Mouse (Mus musculus) intestine, embryonic 15.5 days (tissue): ENCODE measurements around the gene Gm2916. TPM values are rescaled to one million over a fixed set of nuclear protein-coding genes. Genes with fewer than 3 reads are reported as not detected.
"Not testable (repeated sequence)": the region's sequence is repeated elsewhere in the genome, so short reads cannot be mapped to it uniquely, and the experiment has no call there.

Experiments
- ATAC-seq: fragments of 200-750 bp; cut with Nextera tagmentation; 2 replicates; pipeline ENCODE4 v1.8.0; 2017; ENCODE audit warnings: moderate TSS enrichment, moderate library complexity
- H3K27ac ChIP-seq: fragments of 300-500 bp; sonication (generic); 2 replicates; pipeline ENCODE4 v1.5.1; 2015; ENCODE audit warnings: mild to moderate bottlenecking, inconsistent platforms
- H3K27me3 ChIP-seq: fragments of 300-500 bp; sonication (generic); replicated peaks from 2 replicates; pipeline ENCODE4 v1.6.1; 2015; ENCODE audit warnings: inconsistent platforms
- H3K36me3 ChIP-seq: fragments of 300-500 bp; sonication (generic); 2 replicates; pipeline ENCODE4 v1.6.1; 2015; ENCODE audit warnings: inconsistent platforms
- H3K4me1 ChIP-seq: fragments of 300-500 bp; sonication (generic); replicated peaks from 2 replicates; pipeline ENCODE4 v1.6.1; 2015; ENCODE audit warnings: inconsistent platforms
- H3K4me2 ChIP-seq: fragments of 300-500 bp; sonication (generic); replicated peaks from 2 replicates; pipeline ENCODE4 v1.6.1; 2015; ENCODE audit warnings: mild to moderate bottlenecking, inconsistent platforms
- H3K4me3 ChIP-seq: fragments of 300-500 bp; sonication (generic); replicated peaks from 2 replicates; pipeline ENCODE4 v1.5.1; 2015; ENCODE audit warnings: inconsistent platforms
- H3K9ac ChIP-seq: fragments of 300-500 bp; sonication (generic); 2 replicates; pipeline ENCODE4 v1.6.1; 2015; ENCODE audit warnings: inconsistent platforms
- H3K9me3 ChIP-seq: fragments of 300-500 bp; sonication (generic); 2 replicates; pipeline ENCODE4 v1.6.1; 2016; ENCODE audit warnings: inconsistent platforms
- WGBS: fragments of 180-500 bp; shearing (Covaris S2); methylation state at CpG from one replicate; pipeline ENCODE4 v1.1.7; 2015; 5-methylcytosine and 5-hydroxymethylcytosine counted together
- polyA plus RNA-seq: library from polyadenylated mRNA; unstranded; fragments of >200 nt; fragmentation: Nextera tagmentation; extraction: Ambion mirVana; gene quantifications from 2 replicates; pipeline ENCODE4 v1.2.1, GENCODE M21; 2015

Gm2916 gene
- 0.11 TPM in 1 of 2 replicates, not detected in the other for polyA plus RNA-seq

- ATAC-seq, result not testable (repeated sequence)
- no CpG with 5 or more reads among the region's 1 CpGs for WGBS
Measured at GRCm38 (mm10) chr14:3883872-3884271, at the start of gene Gm2916. Gm2916 (plus strand) TSS chr14:3884172.

DNA sequence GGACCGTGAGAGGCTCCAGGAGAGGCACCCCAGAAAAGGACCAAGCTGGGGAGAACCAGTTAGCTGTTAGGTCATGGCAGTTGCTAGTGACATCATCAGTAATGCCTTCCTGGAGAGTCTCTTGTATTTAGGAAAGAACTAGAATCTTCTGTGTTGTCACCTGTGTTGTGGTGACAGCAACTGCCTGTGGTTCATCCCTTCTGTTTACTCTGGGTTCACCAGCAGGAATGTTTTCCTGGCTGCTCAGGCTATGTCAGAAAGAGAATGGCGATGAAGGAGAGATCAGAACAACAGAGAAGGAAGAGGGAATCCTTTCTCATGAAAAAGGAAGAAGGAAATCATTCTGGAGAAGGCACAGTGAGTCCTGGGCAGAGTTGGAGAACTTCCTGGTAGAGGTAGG is 38.0 kb upstream of the Gm2916 start, which contains the start of gene Gm3033:
TSS of gene Gm3033 (plus strand) at position 301 of the 400 bp plus-strand sequence.
- ATAC-seq, H3K27me3 ChIP-seq, H3K4me1 ChIP-seq, H3K36me3 ChIP-seq, H3K27ac ChIP-seq, H3K9me3 ChIP-seq, H3K9ac ChIP-seq, H3K4me2 ChIP-seq, H3K4me3 ChIP-seq: not testable (repeated sequence)
- WGBS, result no CpG with 5 or more reads among the region's 2 CpGs

More at GRCm38 (mm10) chr14:3883872-3884271, at the start of gene Gm2916:
- H3K4me2 ChIP-seq, H3K9me3 ChIP-seq, H3K9ac ChIP-seq, H3K27me3 ChIP-seq, H3K27ac ChIP-seq, H3K36me3 ChIP-seq, H3K4me3 ChIP-seq, H3K4me1 ChIP-seq: not testable (repeated sequence)

- whole genome bisulfite sequencing, result 86% methylated on average over 1 of the region's 2 CpGs
- not testable (repeated sequence) for H3K9ac ChIP-seq, H3K9me3 ChIP-seq, H3K27me3 ChIP-seq, H3K4me2 ChIP-seq, H3K4me3 ChIP-seq, H3K36me3 ChIP-seq, ATAC-seq, H3K27ac ChIP-seq, H3K4me1 ChIP-seq
Measured at GRCm38 (mm10) chr14:3931456-3931855, 47.5 kb downstream of the Gm2916 start, which contains the start of gene Gm3029. Gm3029 (plus strand) TSS chr14:3931756.

DNA sequence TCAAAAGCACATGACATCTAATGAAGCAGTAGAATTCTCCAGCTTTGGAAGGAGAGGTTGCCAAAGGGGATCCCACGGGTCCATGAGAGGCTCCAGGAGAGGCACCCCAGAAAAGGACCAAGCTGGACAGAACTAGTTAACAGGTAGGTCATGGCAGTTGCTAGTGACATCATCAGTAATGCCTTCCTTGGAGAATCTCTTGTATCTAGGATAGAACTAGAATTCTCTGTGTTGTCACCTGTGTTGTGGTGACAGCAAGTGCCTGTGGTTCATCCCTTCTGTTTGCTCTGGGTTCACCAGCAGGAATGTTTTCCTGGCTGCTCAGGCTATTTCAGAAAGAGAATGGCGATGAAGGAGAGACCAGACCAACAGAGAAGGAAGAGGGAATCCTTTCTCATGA is 79.3 kb downstream of the Gm2916 start, which contains the start of gene Gm3095:
TSS of gene Gm3095 (plus strand) at position 301 of the 400 bp plus-strand sequence.
- WGBS, result no CpG with 5 or more reads among the region's 2 CpGs
- ATAC-seq, result not testable (repeated sequence)

More for the DNA sequence above, 79.3 kb downstream of the Gm2916 start, which contains the start of gene Gm3095:
- H3K4me3 ChIP-seq, H3K9ac ChIP-seq, H3K27ac ChIP-seq, H3K4me2 ChIP-seq, H3K27me3 ChIP-seq, H3K9me3 ChIP-seq, H3K36me3 ChIP-seq, H3K4me1 ChIP-seq: not testable (repeated sequence)

Other genes with a start within 250 kb of the Gm2916 start
- gene Gm3012, start 249.7 kb upstream of the Gm2916 start, polyA plus RNA-seq, result not detected in 2 replicates
- gene Gm3020, start 232.1 kb upstream of the Gm2916 start, polyA plus RNA-seq, result 0.62 and 0.88 TPM in 2 replicates
- gene Gm3043, start 195.4 kb upstream of the Gm2916 start, polyA plus RNA-seq, result not detected in 2 replicates
- gene Gm3002, start 74.1 kb upstream of the Gm2916 start, polyA plus RNA-seq, result 0.10 and 0.19 TPM in 2 replicates
- gene Gm3033, start 37.9 kb upstream of the Gm2916 start, polyA plus RNA-seq, result not detected in 2 replicates
- not detected in 2 replicates for gene Gm3029, start 47.6 kb downstream of the Gm2916 start, polyA plus RNA-seq
- not detected in 2 replicates for gene Gm3095, start 79.4 kb downstream of the Gm2916 start, polyA plus RNA-seq
- not detected in 2 replicates for gene Gm3099, start 114.2 kb downstream of the Gm2916 start, polyA plus RNA-seq
- gene Gm5796, start 139.8 kb downstream of the Gm2916 start, polyA plus RNA-seq, result 0.18 TPM in 1 of 2 replicates, not detected in the other
- not detected in 2 replicates for gene Gm3115, start 199.9 kb downstream of the Gm2916 start, polyA plus RNA-seq
- gene Gm8108, start 226.4 kb downstream of the Gm2916 start, polyA plus RNA-seq, result 0.21 and 0.62 TPM in 2 replicates